Mouse (Mus musculus) thymus, postnatal 4 days (tissue): Measurements from ENCODE around the gene Myh7b.

Experiments used
- DNase-seq: peaks from one replicate; pipeline ENCODE4 v3.0.0; 2021

Gene Myh7b

GRCm38 (mm10) chr2:155637411-155637810 is 26.4 kb downstream of the Myh7b start:
- DNase-seq = no peak

GRCm38 (mm10) chr2:155640656-155641055 is 29.6 kb downstream of the Myh7b start:
- no peak for DNase-seq

GRCm38 (mm10) chr2:155641540-155642472 is 30.8 kb downstream of the Myh7b start:
- DNase-seq = no peak

- no peak for DNase-seq
These were observed 34.7 kb downstream of the Myh7b start for GRCm38 (mm10) chr2:155645746-155646145.

GRCm38 (mm10) chr2:155652618-155653017 is 41.6 kb downstream of the Myh7b start:
- no peak for DNase-seq

GRCm38 (mm10) chr2:155655759-155656372 is 44.9 kb downstream of the Myh7b start:
- no peak for DNase-seq

- DNase-seq = no peak
These were observed 51.4 kb downstream of the Myh7b start for GRCm38 (mm10) chr2:155662390-155662789.

- peak; percentile 72 for DNase-seq
These were observed 52.1 kb downstream of the Myh7b start for GRCm38 (mm10) chr2:155663097-155663496.

GRCm38 (mm10) chr2:155663910-155664460 is 53.0 kb downstream of the Myh7b start:
- DNase-seq = no peak

- no peak for DNase-seq
These were observed 56.9 kb downstream of the Myh7b start for GRCm38 (mm10) chr2:155667881-155668280.

- peak; percentile 79 for DNase-seq
These were observed 57.4 kb downstream of the Myh7b start for GRCm38 (mm10) chr2:155668461-155668860.

GRCm38 (mm10) chr2:155671236-155671635 is 60.2 kb downstream of the Myh7b start:
- no peak for DNase-seq

- DNase-seq = peak; percentile 94
These were observed 62.5 kb downstream of the Myh7b start for GRCm38 (mm10) chr2:155673546-155673945.

- no peak for DNase-seq
These were observed 64.1 kb downstream of the Myh7b start for GRCm38 (mm10) chr2:155675118-155675517.

- peak; percentile 36 for DNase-seq
These were observed 68.6 kb downstream of the Myh7b start for GRCm38 (mm10) chr2:155679586-155680110.

- peak; percentile 36 for DNase-seq
These were observed 69.6 kb downstream of the Myh7b start for GRCm38 (mm10) chr2:155680591-155680990.

GRCm38 (mm10) chr2:155681194-155681593 is 70.2 kb downstream of the Myh7b start:
- DNase-seq = no peak

- no peak for DNase-seq
These were observed 70.9 kb downstream of the Myh7b start for GRCm38 (mm10) chr2:155681874-155682273.

GRCm38 (mm10) chr2:155683137-155683536 is 72.1 kb downstream of the Myh7b start:
- no peak for DNase-seq

- DNase-seq = no peak
These were observed 72.8 kb downstream of the Myh7b start for GRCm38 (mm10) chr2:155683821-155684220.
